Mouse (Mus musculus): Measurements from ENCODE around the gene Actrt2. TPM values are rescaled to one million over a fixed set of nuclear protein-coding genes. Genes with fewer than 3 reads are reported as not detected.

Gene Actrt2
- polyA plus RNA-seq, 1 experiment = 0.06 TPM

DNA sequence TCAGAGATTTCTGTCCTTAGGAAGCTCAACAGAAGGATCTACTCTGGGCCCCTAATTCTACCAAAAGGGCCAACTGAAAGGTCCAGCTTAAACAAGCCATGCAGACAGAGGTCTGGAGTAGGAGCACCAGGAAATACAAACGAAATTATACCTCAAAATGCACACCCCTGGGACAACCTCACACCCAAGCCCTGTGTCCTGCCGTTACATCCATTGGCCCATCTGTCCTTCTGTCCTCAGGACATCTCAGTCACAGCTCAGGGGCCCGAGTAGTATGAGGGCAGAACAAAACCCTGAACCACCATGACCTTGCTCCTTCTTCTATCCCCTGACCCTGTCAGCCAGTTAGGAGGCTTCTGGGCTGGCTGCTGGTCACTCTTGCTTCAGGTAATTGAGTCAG is 33.7 kb downstream of the Actrt2 start:
- Histone ChIP-seq H3K27ac (ENCODE audit: insufficient read depth, low read depth, low read length) (peak overlapping the region; percentile 86), H3K36me3 (ENCODE audit: control insufficient read depth, insufficient read depth, low read length) (no peaks in the 10 kb centered on the region), H3K27me3 (replicated peaks; ENCODE audit: control insufficient read depth, insufficient read depth, low read length) (0 out of 2 replicates have a peak, but pooled peaks cover 5% of the 10 kb centered on the region), H3K4me3 (ENCODE audit: insufficient read depth, low read depth, low read length) (peak overlapping the region; percentile 55), H3K4me1 (ENCODE audit: control insufficient read depth, insufficient read depth, low read length) (no peaks in the 10 kb centered on the region)
- 67% methylated on average over 3 of the region's 3 CpGs for WGBS
- TF ChIP-seq POLR2A (IDR thresholded peaks at IDR 0.05; ENCODE audit: low read depth, low read length) = no peak
- TF ChIP-seq CTCF (conservative IDR thresholded peaks at IDR 0.05; ENCODE audit: insufficient read depth, insufficient read length, low read depth, low read length) = no peak
- DNase-seq = no peak

DNA sequence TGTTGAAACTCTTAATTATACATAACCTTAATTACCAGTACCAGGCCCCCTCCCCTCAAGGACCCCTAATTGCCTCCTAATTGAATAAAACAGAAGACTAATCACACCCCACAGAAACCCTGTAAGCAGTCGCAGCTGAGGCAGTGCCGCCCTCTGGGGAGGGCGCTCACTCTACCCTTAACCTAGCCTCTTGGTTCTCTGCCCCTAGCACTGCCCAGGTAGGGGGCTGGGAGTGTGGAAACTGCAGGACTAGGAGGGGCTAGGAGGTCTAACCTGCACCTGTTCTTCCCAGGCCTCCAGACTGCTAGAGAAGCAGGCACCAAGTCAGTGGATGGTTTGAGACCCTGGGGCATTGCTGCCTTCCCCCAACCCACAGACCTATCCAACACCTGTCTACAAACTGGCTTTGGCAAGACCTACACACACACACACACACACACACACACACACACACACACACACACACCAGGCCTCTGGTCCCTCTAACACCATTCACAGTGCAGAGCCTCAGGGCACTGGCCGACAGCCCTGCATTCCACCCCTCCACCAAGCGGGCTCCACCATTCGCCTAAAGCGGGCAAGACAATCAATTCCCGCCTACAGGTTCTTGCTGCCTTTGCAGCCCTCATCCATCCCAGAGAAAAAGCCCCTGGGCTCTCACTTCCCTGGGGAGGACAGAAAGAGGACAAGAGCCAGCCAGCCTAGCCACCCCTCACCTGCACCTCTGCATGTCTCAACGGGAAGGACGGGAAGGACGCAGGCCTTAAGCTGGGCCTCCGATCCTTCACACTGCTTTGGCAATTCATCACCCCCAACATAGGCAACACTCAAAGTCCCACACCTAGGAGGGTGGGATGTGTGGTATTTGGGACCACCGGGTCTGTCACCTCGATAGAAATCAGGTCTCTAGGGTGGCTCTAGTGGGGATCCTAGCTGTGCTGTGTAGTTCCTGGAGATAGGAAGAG is 34.6 kb downstream of the Actrt2 start:
- Histone ChIP-seq H3K27ac (ENCODE audit: insufficient read depth, low read depth, low read length) (peak overlapping the region; percentile 86), H3K4me3 (ENCODE audit: insufficient read depth, low read depth, low read length) (peak overlapping the region; percentile 55), H3K4me1 (ENCODE audit: control insufficient read depth, insufficient read depth, low read length) (no peaks in the 10 kb centered on the region), H3K36me3 (ENCODE audit: control insufficient read depth, insufficient read depth, low read length) (no peaks in the 10 kb centered on the region), H3K27me3 (replicated peaks; ENCODE audit: control insufficient read depth, insufficient read depth, low read length) (0 out of 2 replicates have a peak, but pooled peaks cover 5% of the 10 kb centered on the region)
- no peak for TF ChIP-seq POLR2A (IDR thresholded peaks at IDR 0.05; ENCODE audit: low read depth, low read length)
- TF ChIP-seq CTCF (conservative IDR thresholded peaks at IDR 0.05; ENCODE audit: insufficient read depth, insufficient read length, low read depth, low read length) = no peak
- peak; percentile 61 for DNase-seq
- WGBS = 45% methylated on average over 14 of the region's 14 CpGs

DNA sequence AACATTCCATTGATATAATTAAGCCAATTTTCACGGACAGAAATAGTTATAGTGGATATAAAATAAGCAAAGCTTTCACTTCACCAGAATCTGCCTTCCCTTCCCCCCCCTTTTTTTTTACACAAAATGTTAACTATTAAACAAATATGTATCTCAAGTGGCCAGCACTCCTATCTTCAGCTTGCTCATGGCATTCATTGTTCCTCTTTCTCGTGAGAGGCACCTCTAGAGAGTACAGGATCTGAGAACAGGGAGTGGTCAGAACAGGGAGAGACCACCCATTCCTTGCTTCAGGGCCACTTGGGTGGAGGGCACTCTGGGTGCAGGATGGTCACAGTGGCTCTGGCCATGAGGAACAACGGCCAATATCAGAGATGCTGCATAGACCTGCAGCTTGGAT is 36.9 kb downstream of the Actrt2 start:
- 0 out of 2 replicates have a peak, but pooled peaks cover 3% of the 10 kb centered on the region for H3K27me3 ChIP-seq (replicated peaks; ENCODE audit: control insufficient read depth, insufficient read depth, low read length)
- 39% methylated on average over 3 of the region's 3 CpGs for WGBS
- no peaks in the 10 kb centered on the region; the same call in 1 of the 2 replicates for H3K4me1 ChIP-seq (ENCODE audit: control insufficient read depth, insufficient read depth, low read length)
- no peak overlapping the region for H3K27ac ChIP-seq (ENCODE audit: insufficient read depth, low read depth, low read length)
- no peaks in the 10 kb centered on the region for H3K36me3 ChIP-seq (ENCODE audit: control insufficient read depth, insufficient read depth, low read length)
- DNase-seq = no peak
- H3K4me3 ChIP-seq (ENCODE audit: insufficient read depth, low read depth, low read length) = no peak overlapping the region
- TF ChIP-seq CTCF (conservative IDR thresholded peaks at IDR 0.05; ENCODE audit: insufficient read depth, insufficient read length, low read depth, low read length) = no peak
- no peak for TF ChIP-seq POLR2A (IDR thresholded peaks at IDR 0.05; ENCODE audit: low read depth, low read length)

DNA sequence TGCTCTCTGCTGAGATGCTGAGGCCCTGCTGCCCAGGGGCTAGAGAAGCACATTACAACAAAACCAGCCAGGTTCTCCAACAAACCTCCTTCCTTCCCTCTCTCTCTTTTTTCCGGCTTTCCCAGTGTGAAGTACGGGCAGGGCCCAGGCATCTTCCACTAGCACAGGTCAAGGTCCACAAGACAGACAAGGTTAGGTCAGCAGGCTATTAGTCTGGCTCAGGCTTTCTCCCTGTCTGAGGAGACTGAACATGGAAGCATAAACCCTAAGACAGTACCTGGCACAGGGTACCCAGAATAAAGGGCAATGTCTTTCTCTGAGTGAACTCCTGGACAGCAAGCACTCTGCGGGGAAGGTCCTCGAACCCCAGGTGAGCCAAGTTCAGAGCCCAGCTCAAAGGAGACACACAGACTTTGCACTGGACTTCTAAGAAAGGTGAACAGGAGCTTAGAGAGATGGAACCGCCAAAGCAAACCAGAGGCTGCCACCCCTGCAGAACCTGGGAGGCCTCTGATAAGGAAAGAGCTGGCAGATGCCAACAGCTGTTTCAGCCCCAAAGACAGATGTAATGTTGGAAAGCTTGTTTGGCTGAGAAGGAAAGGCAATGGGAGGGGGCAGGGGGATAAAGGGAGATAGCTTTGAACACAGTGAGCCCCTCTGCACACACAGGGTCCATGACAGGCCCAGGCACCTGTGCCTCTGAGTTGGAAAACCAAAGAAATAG is 40.1 kb downstream of the Actrt2 start:
- WGBS = 46% methylated on average over 5 of the region's 5 CpGs
- TF ChIP-seq CTCF (conservative IDR thresholded peaks at IDR 0.05; ENCODE audit: insufficient read depth, insufficient read length, low read depth, low read length) (no peak), POLR2A (IDR thresholded peaks at IDR 0.05; ENCODE audit: low read depth, low read length) (no peak)
- peak; percentile 64 for DNase-seq
- H3K4me3 ChIP-seq (ENCODE audit: insufficient read depth, low read depth, low read length) = no peak overlapping the region
- H3K36me3 ChIP-seq (ENCODE audit: control insufficient read depth, insufficient read depth, low read length) = no peaks in the 10 kb centered on the region
- no peaks in the 10 kb centered on the region; the same call in 1 of the 2 replicates for H3K4me1 ChIP-seq (ENCODE audit: control insufficient read depth, insufficient read depth, low read length)
- H3K27ac ChIP-seq (ENCODE audit: insufficient read depth, low read depth, low read length) = no peak overlapping the region
- no peaks in the 10 kb centered on the region for H3K27me3 ChIP-seq (replicated peaks; ENCODE audit: control insufficient read depth, insufficient read depth, low read length)

DNA sequence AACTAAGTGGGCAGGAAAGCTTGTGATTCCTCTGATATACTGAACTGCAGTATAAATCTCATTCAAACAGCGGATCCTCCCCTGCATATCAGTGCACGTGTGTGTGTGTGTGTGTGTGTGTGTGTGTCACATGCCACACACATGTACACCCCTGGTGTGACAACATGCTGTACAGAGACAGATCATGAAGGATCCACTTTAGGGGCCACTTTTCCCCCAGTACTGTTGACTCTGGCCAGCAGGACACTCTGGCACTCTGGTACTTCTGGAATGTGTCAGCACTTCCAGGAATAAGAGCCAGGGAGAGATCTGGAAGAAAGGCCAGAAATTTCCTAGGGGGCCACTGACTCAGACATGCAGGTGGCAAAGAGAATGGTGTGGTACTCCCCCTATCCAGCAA is 41.4 kb downstream of the Actrt2 start:
- no peaks in the 10 kb centered on the region; the same call in 1 of the 2 replicates for H3K4me1 ChIP-seq (ENCODE audit: control insufficient read depth, insufficient read depth, low read length)
- no peak for DNase-seq
- no peaks in the 10 kb centered on the region for H3K36me3 ChIP-seq (ENCODE audit: control insufficient read depth, insufficient read depth, low read length)
- TF ChIP-seq CTCF (conservative IDR thresholded peaks at IDR 0.05; ENCODE audit: insufficient read depth, insufficient read length, low read depth, low read length) = no peak
- TF ChIP-seq POLR2A (IDR thresholded peaks at IDR 0.05; ENCODE audit: low read depth, low read length) = no peak
- 85% methylated on average over 2 of the region's 2 CpGs for WGBS
- no peak overlapping the region for H3K4me3 ChIP-seq (ENCODE audit: insufficient read depth, low read depth, low read length)
- H3K27ac ChIP-seq (ENCODE audit: insufficient read depth, low read depth, low read length) = no peak overlapping the region
- H3K27me3 ChIP-seq (replicated peaks; ENCODE audit: control insufficient read depth, insufficient read depth, low read length) = no peaks in the 10 kb centered on the region

DNA sequence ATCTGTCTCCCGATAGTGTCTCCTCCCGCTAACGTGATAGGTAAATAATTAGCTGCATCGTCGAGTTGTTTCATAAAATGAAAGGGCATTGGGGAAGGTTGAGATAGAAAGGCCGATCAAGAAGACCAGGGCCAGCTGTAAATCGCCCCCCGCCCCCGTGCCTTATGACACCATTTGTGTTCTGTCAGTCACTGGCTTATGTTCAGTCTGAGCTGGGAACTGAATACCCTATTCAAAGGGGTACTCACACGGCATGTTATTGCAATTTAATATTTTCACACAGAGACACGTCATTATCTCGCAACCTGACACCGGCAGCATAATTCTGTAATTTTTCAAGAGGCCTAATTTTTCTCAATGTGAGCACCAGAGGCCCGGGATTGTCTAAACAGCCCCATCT is 42.0 kb downstream of the Actrt2 start:
- no peaks in the 10 kb centered on the region for H3K27me3 ChIP-seq (replicated peaks; ENCODE audit: control insufficient read depth, insufficient read depth, low read length)
- TF ChIP-seq POLR2A (IDR thresholded peaks at IDR 0.05; ENCODE audit: low read depth, low read length) = no peak
- no peak for TF ChIP-seq CTCF (conservative IDR thresholded peaks at IDR 0.05; ENCODE audit: insufficient read depth, insufficient read length, low read depth, low read length)
- H3K4me1 ChIP-seq (ENCODE audit: control insufficient read depth, insufficient read depth, low read length) = no peaks in the 10 kb centered on the region; the same call in 1 of the 2 replicates
- no peak overlapping the region for H3K4me3 ChIP-seq (ENCODE audit: insufficient read depth, low read depth, low read length)
- 52% methylated on average over 14 of the region's 14 CpGs for WGBS
- no peak overlapping the region for H3K27ac ChIP-seq (ENCODE audit: insufficient read depth, low read depth, low read length)
- no peaks in the 10 kb centered on the region for H3K36me3 ChIP-seq (ENCODE audit: control insufficient read depth, insufficient read depth, low read length)
- no peak for DNase-seq

DNA sequence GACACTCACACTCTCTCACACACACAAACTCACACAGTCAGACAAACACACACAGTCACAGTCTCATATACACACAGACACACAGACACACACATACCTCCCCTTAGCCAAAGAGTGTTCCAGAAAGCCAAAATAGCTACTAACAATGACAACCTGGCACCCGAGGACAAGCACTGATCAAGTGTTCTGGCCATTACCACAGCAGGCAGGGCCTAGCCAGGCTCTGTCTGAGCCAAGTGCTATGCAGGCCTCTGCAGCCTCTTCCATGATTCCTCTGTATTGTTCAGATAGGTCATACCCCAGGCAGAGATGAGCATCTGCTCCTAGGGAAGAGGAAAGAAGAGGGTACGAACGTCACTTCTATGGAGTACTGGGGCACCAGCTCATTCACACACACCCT is 44.4 kb downstream of the Actrt2 start:
- Histone ChIP-seq H3K36me3 (ENCODE audit: control insufficient read depth, insufficient read depth, low read length) (no peaks in the 10 kb centered on the region), H3K27ac (ENCODE audit: insufficient read depth, low read depth, low read length) (no peak overlapping the region), H3K4me1 (ENCODE audit: control insufficient read depth, insufficient read depth, low read length) (no peaks in the 10 kb centered on the region; the same call in 1 of the 2 replicates), H3K4me3 (ENCODE audit: insufficient read depth, low read depth, low read length) (no peak overlapping the region), H3K27me3 (replicated peaks; ENCODE audit: control insufficient read depth, insufficient read depth, low read length) (no peaks in the 10 kb centered on the region)
- TF ChIP-seq CTCF (conservative IDR thresholded peaks at IDR 0.05; ENCODE audit: insufficient read depth, insufficient read length, low read depth, low read length) = no peak
- no peak for TF ChIP-seq POLR2A (IDR thresholded peaks at IDR 0.05; ENCODE audit: low read depth, low read length)
- DNase-seq = no peak
- WGBS = 82% methylated on average over 3 of the region's 3 CpGs

Data from kidney, adult 2 months (tissue).